Mouse (Mus musculus): Measurements from ENCODE around the gene Foxp1.

DNA sequence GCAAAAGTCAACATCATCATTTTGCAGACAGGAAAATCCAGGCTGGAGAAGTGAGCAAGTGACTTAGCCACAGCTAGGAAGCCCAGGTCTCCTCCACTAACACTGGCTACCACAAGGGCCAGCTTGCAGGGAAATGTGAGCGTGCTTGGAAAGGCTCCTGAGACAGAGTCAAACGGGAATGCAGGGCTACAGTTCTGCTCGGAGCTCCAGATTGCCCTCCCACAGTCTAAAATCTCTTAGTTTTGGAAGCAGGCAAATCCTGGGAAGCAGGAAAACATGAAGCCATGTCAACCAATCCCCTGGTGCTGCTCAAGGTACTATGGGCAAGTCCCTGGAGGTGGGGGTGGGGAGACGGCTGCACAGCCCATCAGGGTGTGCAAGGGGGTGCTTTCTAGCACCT lies 75.1 kb downstream of the Foxp1 start:
- TF ChIP-seq TCF12 (IDR thresholded peaks at IDR 0.05; ENCODE audit: insufficient read depth, poor library complexity, severe bottlenecking) (no peak), TCF3 (IDR thresholded peaks at IDR 0.05; ENCODE audit: insufficient read length, low read depth) (no peak), POLR2A (IDR thresholded peaks at IDR 0.05; ENCODE audit: insufficient read length, low read depth) (no peak), MYOD1 (IDR thresholded peaks at IDR 0.05; ENCODE audit: control insufficient read depth in 1 of 3, insufficient read length in 2 of 3, low read depth in 2 of 3) (no peak)
